ENCODE assay signal across 11 mouse cellular contexts in genomic region chr17:5008236-5008635, GRCm38 (mm10). TPM values are rescaled to one million over a fixed set of nuclear protein-coding genes. Genes with fewer than 3 reads are reported as not detected.
DNase-seq lines count a peak whose midpoint lies in the region; ATAC-seq lines count a peak whose summit lies in the region.
"Had no signal": no experiment of that assay in that cellular context is flagged by ENCODE, and none has a peak within 500 bp of the region (broad histone marks: within the 10 kb centered on the region; RNA-seq: fewer than 3 reads in every experiment).

No protein-coding gene starts in this region.

- no peak overlapping the region for H3K4me3 ChIP-seq in midbrain, embryonic 12.5 days
- H3K4me3 ChIP-seq in midbrain, embryonic 15.5 days: no peak overlapping the region
- no peak overlapping the region for H3K4me3 ChIP-seq in forebrain, embryonic 15.5 days
- H3K4me3 ChIP-seq in hindbrain, embryonic 13.5 days: no peak overlapping the region

- ATAC-seq in midbrain, embryonic 12.5 days (ENCODE audit: low FRiP score, low read depth): peak; percentile 28; the same call in 1 of the 2 replicates
- ATAC-seq in midbrain, embryonic 15.5 days (replicated peaks): no peak; the same call in 1 of the 2 replicates
- 0 out of 2 replicates have a peak, but pooled peaks have one; percentile 28 for ATAC-seq in forebrain, embryonic 15.5 days (replicated peaks)
- no peak for ATAC-seq in hindbrain, embryonic 13.5 days (ENCODE audit: low FRiP score)

- H3K9me3 ChIP-seq in midbrain, embryonic 12.5 days: no peaks in the 10 kb centered on the region
- no peaks in the 10 kb centered on the region for H3K9me3 ChIP-seq in midbrain, embryonic 15.5 days
- no peaks in the 10 kb centered on the region for H3K9me3 ChIP-seq in forebrain, embryonic 15.5 days
- H3K9me3 ChIP-seq in hindbrain, embryonic 13.5 days: no peaks in the 10 kb centered on the region

- peak; percentile 64 to 83 for DNase-seq in lung, postnatal 4 days
- DNase-seq in right cerebral cortex, postnatal 4 days: no peak
- DNase-seq in adrenal gland, postnatal 25 days: no peak
- no peak for DNase-seq in layer of hippocampus, adult 9-11 months
- DNase-seq: adrenal gland, adult 2 months; cerebellum, adult 2 months; kidney, postnatal 4 days had no signal

- 0 out of 2 replicates have a peak, but pooled peaks cover 3% of the 10 kb centered on the region for H3K27me3 ChIP-seq in midbrain, embryonic 12.5 days
- no peaks in the 10 kb centered on the region for H3K27me3 ChIP-seq in midbrain, embryonic 15.5 days (replicated peaks)
- no peaks in the 10 kb centered on the region for H3K27me3 ChIP-seq in forebrain, embryonic 15.5 days
- H3K27me3 ChIP-seq in hindbrain, embryonic 13.5 days: no peaks in the 10 kb centered on the region

- H3K4me2 ChIP-seq in midbrain, embryonic 12.5 days (replicated peaks): no peak overlapping the region
- H3K4me2 ChIP-seq in midbrain, embryonic 15.5 days: no peak overlapping the region
- H3K4me2 ChIP-seq in forebrain, embryonic 15.5 days (replicated peaks): peak overlapping the region; percentile 23; the same call in 1 of the 2 replicates
- H3K4me2 ChIP-seq in hindbrain, embryonic 13.5 days: peak overlapping the region; percentile 26; the same call in 1 of the 2 replicates

- 55% methylated on average over 10 of the region's 10 CpGs for WGBS in midbrain, embryonic 12.5 days
- 39% methylated on average over 10 of the region's 10 CpGs for WGBS in midbrain, embryonic 15.5 days
- WGBS in forebrain, embryonic 15.5 days: 9% methylated on average over 10 of the region's 10 CpGs
- 39% methylated on average over 10 of the region's 10 CpGs for WGBS in hindbrain, embryonic 13.5 days

- 0 out of 2 replicates have a peak overlapping the region, but pooled peaks have one; percentile 24 for H3K9ac ChIP-seq in midbrain, embryonic 12.5 days (replicated peaks)
- H3K9ac ChIP-seq in midbrain, embryonic 15.5 days: no peak overlapping the region
- no peak overlapping the region; the same call in 1 of the 2 replicates for H3K9ac ChIP-seq in forebrain, embryonic 15.5 days (replicated peaks)
- H3K9ac ChIP-seq in hindbrain, embryonic 13.5 days: no peak overlapping the region

- H3K36me3 ChIP-seq in midbrain, embryonic 12.5 days: no peaks in the 10 kb centered on the region
- no peaks in the 10 kb centered on the region for H3K36me3 ChIP-seq in midbrain, embryonic 15.5 days (replicated peaks)
- H3K36me3 ChIP-seq in forebrain, embryonic 15.5 days: no peaks in the 10 kb centered on the region
- H3K36me3 ChIP-seq in hindbrain, embryonic 13.5 days: no peaks in the 10 kb centered on the region

- peaks cover 77% of the 10 kb centered on the region for H3K4me1 ChIP-seq in midbrain, embryonic 12.5 days
- H3K4me1 ChIP-seq in midbrain, embryonic 15.5 days: peaks cover 77% of the 10 kb centered on the region
- peaks cover 75% of the 10 kb centered on the region for H3K4me1 ChIP-seq in forebrain, embryonic 15.5 days
- H3K4me1 ChIP-seq in hindbrain, embryonic 13.5 days (replicated peaks): peaks cover 93% of the 10 kb centered on the region

- H3K27ac ChIP-seq in midbrain, embryonic 12.5 days (replicated peaks): no peak overlapping the region
- H3K27ac ChIP-seq in midbrain, embryonic 15.5 days: no peak overlapping the region
- no peak overlapping the region; the same call in 1 of the 2 replicates for H3K27ac ChIP-seq in forebrain, embryonic 15.5 days (replicated peaks)
- H3K27ac ChIP-seq in hindbrain, embryonic 13.5 days: peak overlapping the region; percentile 48

RNA-seq across cellular contexts. Expression of gene Arid1b, which starts 14.1 kb away (rescaled TPM):
- polyA plus RNA-seq in midbrain, embryonic 12.5 days (2016; fragmentation: Nextera tagmentation; extraction: Ambion mirVana): 17.4 and 19.0 TPM in 2 replicates
- 14.4 and 16.5 TPM in 2 replicates for polyA plus RNA-seq in midbrain, embryonic 15.5 days (2015; fragmentation: Nextera tagmentation; extraction: Ambion mirVana)
- 14.8 TPM in 2 replicates for polyA plus RNA-seq in forebrain, embryonic 15.5 days (2015; fragmentation: Nextera tagmentation; extraction: Ambion mirVana)
- 14.8 and 16.1 TPM in 2 replicates for polyA plus RNA-seq in hindbrain, embryonic 13.5 days (2015; fragmentation: Nextera tagmentation; extraction: Ambion mirVana)
- total RNA-seq in adrenal gland, postnatal 25 days (2021): 85.8 and 86.1 TPM in 2 replicates

Comparison
In these comparisons a context has a peak if more than half of its experiments do, and no peak if none do; other contexts are left out.
1. ATAC-seq: peak in midbrain, embryonic 12.5 days (single experiment) and forebrain, embryonic 15.5 days (single experiment); none in midbrain, embryonic 15.5 days (single experiment) and hindbrain, embryonic 13.5 days (single experiment).
2. H3K4me2 ChIP-seq: peak in forebrain, embryonic 15.5 days (single experiment) and hindbrain, embryonic 13.5 days (single experiment); none in midbrain, embryonic 12.5 days (single experiment) and midbrain, embryonic 15.5 days (single experiment).
3. DNase-seq: peak in lung, postnatal 4 days (2 of 2); none in right cerebral cortex, postnatal 4 days (single experiment), adrenal gland, postnatal 25 days (single experiment) and layer of hippocampus, adult 9-11 months (single experiment).